ENCODE assay signal across 13 mouse cellular contexts in genomic region chr3:32417751-32418211, GRCm38 (mm10). TPM values are rescaled to one million over a fixed set of nuclear protein-coding genes. Genes with fewer than 3 reads are reported as not detected.
DNase-seq lines count a peak whose midpoint lies in the region; ATAC-seq lines count a peak whose summit lies in the region.
"Had no signal": no experiment of that assay in that cellular context is flagged by ENCODE, and none has a peak within 500 bp of the region (broad histone marks: within the 10 kb centered on the region; RNA-seq: fewer than 3 reads in every experiment).

No protein-coding gene starts in this region.

- DNase-seq in gastrocnemius, adult 8-10 months (ENCODE audit: low spot score in 2 of 2), result peak; percentile 22 to 23
- DNase-seq in gastrocnemius, postnatal 14 days, result no peak
- DNase-seq in lung, postnatal 14 days, result no peak
- peak; percentile 42 for DNase-seq in skeletal muscle tissue, adult 2 months (ENCODE audit: low read depth, low spot score)
- DNase-seq in cerebellum, postnatal 14 days, result no peak
- DNase-seq in layer of hippocampus, adult 11-12 months (ENCODE audit: low spot score), result no peak
- DNase-seq: cerebellum, adult 2 months; kidney, postnatal 36 days; lung, embryonic 14.5 days had no signal

- no peaks in the 10 kb centered on the region for H3K27me3 ChIP-seq in lung, embryonic 15.5 days
- H3K27me3 ChIP-seq: embryonic facial prominence, embryonic 12.5 days; forebrain, embryonic 15.5 days had no signal

- intact Hi-C loops in gastrocnemius, postnatal 14 days (cut with DNase I; ENCODE audit: low total_unique reads), result no loop called here

- peak overlapping the region; percentile 33; the same call in 1 of the 2 replicates for H3K27ac ChIP-seq in lung, embryonic 15.5 days
- H3K27ac ChIP-seq: embryonic facial prominence, embryonic 12.5 days; forebrain, embryonic 15.5 days had no signal

- WGBS in lung, embryonic 15.5 days, result 62% methylated on average over 5 of the region's 5 CpGs

- no peaks in the 10 kb centered on the region for H3K9me3 ChIP-seq in lung, embryonic 15.5 days
- H3K9me3 ChIP-seq: embryonic facial prominence, embryonic 12.5 days; forebrain, embryonic 15.5 days had no signal

- no peaks in the 10 kb centered on the region for H3K36me3 ChIP-seq in lung, embryonic 15.5 days
- H3K36me3 ChIP-seq: embryonic facial prominence, embryonic 12.5 days; forebrain, embryonic 15.5 days had no signal

- no peak overlapping the region for H3K4me2 ChIP-seq in lung, embryonic 15.5 days
- H3K4me2 ChIP-seq: embryonic facial prominence, embryonic 12.5 days; forebrain, embryonic 15.5 days; lung, embryonic 14.5 days had no signal

- H3K4me3 ChIP-seq in lung, embryonic 15.5 days, result no peak overlapping the region
- H3K4me3 ChIP-seq: embryonic facial prominence, embryonic 12.5 days; forebrain, embryonic 15.5 days had no signal

- no peak for ATAC-seq in lung, embryonic 15.5 days (ENCODE audit: borderline replicate concordance, extremely low read depth, low FRiP score, low TSS enrichment)
- ATAC-seq in activated CD4-positive, CD25-positive, alpha-beta regulatory T cell, adult 4 months, result peak; percentile 15
- ATAC-seq: forebrain, embryonic 15.5 days had no signal

- H3K9ac ChIP-seq in lung, embryonic 15.5 days, result no peak overlapping the region
- H3K9ac ChIP-seq: embryonic facial prominence, embryonic 12.5 days; forebrain, embryonic 15.5 days; lung, embryonic 14.5 days had no signal

- peaks cover 60% of the 10 kb centered on the region for H3K4me1 ChIP-seq in lung, embryonic 15.5 days

RNA-seq across cellular contexts. Expression of gene Pik3ca, which starts 20.3 kb away (rescaled TPM):
- total RNA-seq in gastrocnemius, adult 8-10 months (2022), result 10 to 100 TPM; 40.7 to 50.6 (median 45.8) TPM
- 10 to 100 TPM; 36.9 to 40.9 TPM for total RNA-seq in gastrocnemius, postnatal 14 days (2021)
- 10.5 and 10.9 TPM in 2 replicates for polyA plus RNA-seq in lung, embryonic 15.5 days (2015; fragmentation: Nextera tagmentation; extraction: Ambion mirVana)
- 10 to 100 TPM; 16.0 to 19.0 TPM for polyA plus RNA-seq in activated CD4-positive, CD25-positive, alpha-beta regulatory T cell, adult 4 months (2017; shearing (Covaris generic))

RNA-seq across cellular contexts. Expression of gene Zmat3, which starts 52.0 kb away (rescaled TPM):
- 1 to 10 TPM; 7.1 to 9.7 (median 8.6) TPM for total RNA-seq in gastrocnemius, adult 8-10 months (2022)
- total RNA-seq in gastrocnemius, postnatal 14 days (2021), result 10 to 100 TPM in 1 of 2 experiments, 1 to 10 TPM in 1; 6.9 to 10.1 TPM
- 3.2 and 3.5 TPM in 2 replicates for polyA plus RNA-seq in lung, embryonic 15.5 days (2015; fragmentation: Nextera tagmentation; extraction: Ambion mirVana)
- 1 to 10 TPM; 5.6 to 7.7 TPM for polyA plus RNA-seq in activated CD4-positive, CD25-positive, alpha-beta regulatory T cell, adult 4 months (2017; shearing (Covaris generic))

Comparison
In these comparisons a context has a peak if more than half of its experiments do, and no peak if none do; other contexts are left out.
1. DNase-seq: peak in gastrocnemius, adult 8-10 months (2 of 2) and skeletal muscle tissue, adult 2 months (single experiment); none in gastrocnemius, postnatal 14 days (single experiment), lung, postnatal 14 days (single experiment), cerebellum, postnatal 14 days (0 of 2) and layer of hippocampus, adult 11-12 months (single experiment).